Mouse (Mus musculus): ENCODE measurements around the gene Lig3.

Gene Lig3

GRCm38 (mm10) chr11:82780983-82781903, at the start of gene Lig3:
TSS of gene Lig3 (plus strand) at chr11:82781108.
- peak; percentile 93 for DNase-seq

- no peak for DNase-seq
Observed at GRCm38 (mm10) chr11:82734227-82734626, 46.7 kb upstream of the Lig3 start.

- DNase-seq, result no peak
Observed at GRCm38 (mm10) chr11:82739006-82739405, 41.9 kb upstream of the Lig3 start.

- peak; percentile 1 for DNase-seq
Observed at GRCm38 (mm10) chr11:82746138-82746537, 34.8 kb upstream of the Lig3 start.

DNA sequence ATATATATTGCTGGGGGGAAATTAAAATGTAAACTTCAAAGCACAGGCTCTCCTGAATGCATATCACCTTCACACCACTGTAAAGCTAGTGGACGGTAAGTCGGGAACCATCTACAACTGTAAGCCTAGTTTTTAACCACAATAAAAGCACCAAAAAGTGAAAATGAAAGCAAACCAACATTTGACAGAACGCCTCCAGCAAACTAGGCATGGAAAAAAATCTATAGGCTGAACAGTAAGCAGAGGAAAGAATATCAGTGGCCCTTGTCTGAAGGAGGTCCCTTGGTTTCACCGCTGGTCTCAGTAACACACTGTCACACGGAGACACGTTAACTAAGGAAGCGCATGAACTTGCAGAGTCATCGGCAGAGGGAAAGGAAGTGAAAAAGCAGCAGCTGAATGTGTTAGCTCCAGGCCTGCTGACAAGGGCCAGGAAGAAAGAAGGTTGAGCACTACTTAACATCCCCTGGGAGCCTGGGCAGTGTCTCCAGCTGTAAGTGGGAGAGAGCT, 34.0 kb upstream of the Lig3 start:
- no peak for DNase-seq

DNA sequence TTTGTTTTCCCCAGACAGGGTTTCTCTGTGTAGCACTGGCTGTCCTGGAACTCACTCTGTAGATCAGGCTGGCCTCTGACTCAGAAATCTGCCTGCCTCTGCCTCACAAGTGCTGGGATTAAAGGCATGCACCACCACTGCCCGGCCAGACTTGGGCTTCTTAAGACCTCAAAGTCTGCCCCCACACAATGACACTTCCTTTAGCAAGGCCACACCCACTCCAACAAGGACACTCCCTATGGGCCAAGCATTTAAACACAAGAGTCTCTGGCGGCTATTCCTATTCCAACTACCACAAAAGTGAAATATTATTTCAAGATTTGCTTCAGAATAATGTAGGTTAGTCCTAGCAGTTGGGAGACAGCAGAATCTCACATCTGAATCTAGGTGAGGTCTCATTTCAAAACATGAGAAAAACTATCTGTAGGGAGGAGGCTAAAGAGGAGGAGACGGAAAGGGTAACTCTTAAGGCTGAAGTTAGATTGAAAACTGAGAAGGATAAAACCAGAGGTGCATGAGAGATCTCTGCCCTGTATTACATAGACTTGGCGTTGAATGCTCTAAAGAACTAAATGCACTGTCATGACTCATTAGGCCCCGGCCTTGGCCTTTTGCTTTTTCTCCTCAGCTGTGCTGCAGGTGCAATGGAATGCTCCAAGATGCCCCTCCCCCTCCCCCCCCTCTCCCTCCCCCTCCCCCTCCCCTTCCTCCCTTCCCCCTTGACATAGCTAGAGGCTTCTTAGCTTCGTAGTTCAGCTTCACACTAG, 28.4 kb upstream of the Lig3 start:
- no peak for DNase-seq

GRCm38 (mm10) chr11:82755919-82756318, 25.0 kb upstream of the Lig3 start:
- DNase-seq, result no peak

GRCm38 (mm10) chr11:82762286-82762829, 18.6 kb upstream of the Lig3 start:
- DNase-seq, result no peak

- DNase-seq, result no peak
Observed at GRCm38 (mm10) chr11:82763261-82763660, 17.6 kb upstream of the Lig3 start.

DNA sequence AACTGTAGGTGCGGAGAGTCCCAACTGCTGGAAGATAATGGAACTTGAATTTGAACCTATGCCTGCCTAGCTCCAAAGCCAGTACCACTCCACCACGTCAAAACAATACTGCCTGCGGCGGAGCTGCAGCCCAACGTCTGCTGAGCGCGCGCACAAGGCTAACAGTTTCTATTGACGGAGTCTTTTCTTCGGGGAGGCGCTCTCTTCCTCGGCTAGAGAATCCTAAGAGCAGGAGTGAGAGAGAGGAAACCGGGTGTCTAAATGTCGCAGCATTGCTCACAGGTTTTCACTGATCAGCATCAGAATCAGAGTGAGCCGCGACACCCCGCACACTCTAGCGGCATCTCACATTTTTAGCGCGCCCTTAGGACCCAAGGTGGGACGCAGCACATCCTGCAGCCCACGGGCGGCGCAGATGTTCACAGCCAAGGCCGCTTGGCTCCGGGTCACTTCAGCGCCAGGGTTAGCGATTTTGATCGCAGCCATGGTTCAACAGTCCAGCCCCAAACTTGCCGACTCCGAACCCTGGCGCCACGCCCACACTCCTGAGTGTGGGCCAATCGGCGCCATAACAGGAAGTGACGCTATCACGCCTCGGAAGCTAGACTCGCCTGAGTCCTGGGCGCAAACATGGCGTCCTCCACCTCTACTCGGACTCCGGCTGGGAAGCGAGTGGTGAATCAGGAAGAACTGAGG, 17.0 kb upstream of the Lig3 start, which contains the start of the genes Cct6b and Zfp830:
TSS of gene Cct6b (minus strand) at position 580 of the 696 bp plus-strand sequence.
TSS of gene Zfp830 (plus strand) at position 604 of the 696 bp plus-strand sequence.
- DNase-seq, result peak; percentile 95

DNA sequence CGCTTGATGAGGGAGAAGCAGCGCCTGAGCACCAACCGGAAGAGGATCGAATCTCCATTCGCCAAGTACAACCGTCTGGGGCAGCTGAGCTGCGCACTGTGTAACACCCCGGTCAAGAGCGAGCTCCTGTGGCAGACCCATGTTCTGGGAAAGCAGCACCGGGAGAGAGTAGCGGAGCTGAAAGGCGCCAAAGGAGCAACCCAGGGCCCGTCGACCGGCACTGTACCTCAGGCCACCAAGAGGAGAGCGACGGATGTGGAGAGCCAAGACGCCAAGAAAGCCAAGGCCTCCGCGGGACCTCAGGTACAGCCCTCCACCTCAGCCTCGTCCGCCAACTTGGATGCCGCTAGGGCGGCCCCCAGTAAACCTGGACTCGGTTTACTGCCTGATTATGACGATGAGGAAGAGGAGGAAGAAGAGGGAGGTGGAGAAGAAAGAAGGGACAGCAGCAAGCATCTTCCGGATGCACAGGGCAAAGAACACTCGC, 16.4 kb upstream of the Lig3 start:
- DNase-seq, result no peak

DNA sequence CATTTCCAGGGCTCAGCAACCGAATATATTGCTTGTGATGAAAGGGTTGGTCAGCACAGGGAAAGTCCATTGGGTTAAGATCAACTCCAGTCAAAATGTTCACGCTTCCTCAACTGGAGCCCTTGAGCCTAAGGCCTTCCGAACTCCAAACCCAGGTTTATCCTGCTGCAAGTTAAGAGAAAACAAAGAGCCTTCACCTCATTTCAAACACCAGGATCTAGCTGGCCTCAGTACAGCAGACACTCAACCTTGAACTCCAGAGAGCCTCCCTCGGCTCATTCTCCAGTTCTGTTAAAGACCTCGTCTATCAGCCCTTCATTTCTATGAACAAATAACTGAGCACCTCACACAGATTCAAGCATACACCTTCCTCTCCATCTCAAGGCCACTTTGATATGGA, 774 bp upstream of the Lig3 start:
- DNase-seq, result no peak

GRCm38 (mm10) chr11:82782197-82782596, 1.3 kb downstream of the Lig3 start:
- DNase-seq, result no peak

GRCm38 (mm10) chr11:82783453-82783852, 2.5 kb downstream of the Lig3 start:
- DNase-seq, result no peak

DNA sequence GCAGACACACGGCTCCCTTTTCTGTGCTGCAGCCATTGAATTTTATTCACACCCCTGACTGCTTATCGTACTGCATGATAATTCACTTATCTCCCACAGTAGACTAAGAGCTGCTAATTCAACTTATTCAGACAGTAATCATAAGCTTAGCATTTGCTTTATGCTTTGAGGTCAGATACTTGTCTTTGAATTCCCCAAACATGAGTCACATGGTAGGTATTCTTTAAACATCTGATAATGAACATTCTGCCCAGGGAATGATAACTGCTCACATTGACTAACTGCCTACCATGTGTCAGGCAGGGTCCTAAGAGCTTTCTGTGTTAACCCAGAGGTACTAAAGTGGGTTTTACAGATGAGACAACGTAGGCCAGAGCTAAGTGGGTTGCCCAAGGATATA, 25.7 kb downstream of the Lig3 start:
- no peak for DNase-seq

- DNase-seq, result no peak
Observed at GRCm38 (mm10) chr11:82807370-82807769, 26.5 kb downstream of the Lig3 start.

- no peak for DNase-seq
Observed at GRCm38 (mm10) chr11:82808485-82808884, 27.6 kb downstream of the Lig3 start.

DNA sequence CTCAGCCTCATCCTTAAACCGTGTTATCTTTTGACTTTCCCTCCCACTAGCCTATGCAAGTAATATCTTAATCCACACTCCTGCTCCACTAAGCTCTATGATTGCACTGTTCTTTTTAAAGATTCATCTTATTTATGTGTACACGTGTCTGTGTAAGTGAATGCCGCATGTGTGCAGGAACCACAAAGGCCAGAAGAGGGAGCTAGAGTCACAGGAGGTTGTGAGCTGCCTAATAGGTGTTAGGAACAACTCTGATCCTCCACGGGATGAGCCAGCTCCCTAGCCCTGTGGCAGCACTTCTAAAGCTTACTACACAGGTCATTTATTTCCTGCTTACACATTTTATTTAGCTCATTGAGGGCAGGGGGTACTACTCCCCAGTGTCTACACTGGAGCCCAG, 38.4 kb downstream of the Lig3 start:
- no peak for DNase-seq

GRCm38 (mm10) chr11:82820788-82821456, 40.0 kb downstream of the Lig3 start:
- DNase-seq, result no peak

DNA sequence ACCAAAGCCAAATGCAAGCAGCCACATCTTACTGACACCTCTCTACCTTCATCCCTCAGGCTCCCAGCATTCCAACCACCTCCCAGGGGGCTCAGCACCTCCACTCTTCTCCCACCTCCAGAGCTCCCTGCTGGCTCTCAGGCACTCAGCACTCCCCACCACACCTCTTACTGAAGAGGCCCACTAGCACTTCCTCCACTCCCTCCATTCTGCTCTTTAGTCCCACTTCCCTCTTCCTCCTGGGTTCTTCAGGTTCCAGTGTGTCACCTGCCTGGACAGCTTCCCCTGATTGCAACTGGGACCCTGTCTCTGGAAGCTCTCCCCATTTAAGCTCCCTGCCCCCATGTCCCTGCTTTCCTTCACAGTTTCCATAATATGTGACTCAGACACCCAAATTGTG, 45.9 kb downstream of the Lig3 start:
- no peak for DNase-seq

- DNase-seq, result no peak
Observed at GRCm38 (mm10) chr11:82831008-82831893, 50.3 kb downstream of the Lig3 start.
